In genomic region chr3:60797808-60798207, GRCm38 (mm10) we compare ENCODE assay signal across 14 mouse cellular contexts.
DNase-seq lines count a peak whose midpoint lies in the region; ATAC-seq lines count a peak whose summit lies in the region.
"Had no signal": no experiment of that assay in that cellular context is flagged by ENCODE, and none has a peak within 500 bp of the region (broad histone marks: within the 10 kb centered on the region; RNA-seq: fewer than 3 reads in every experiment).

No protein-coding gene starts in this region.

- H3K4me2 ChIP-seq in heart, embryonic 13.5 days = no peak overlapping the region
- H3K4me2 ChIP-seq in midbrain, embryonic 15.5 days = no peak overlapping the region
- H3K4me2 ChIP-seq: neural tube, embryonic 13.5 days had no signal

- H3K27me3 ChIP-seq in heart, embryonic 13.5 days (replicated peaks) = no peaks in the 10 kb centered on the region
- no peaks in the 10 kb centered on the region for H3K27me3 ChIP-seq in midbrain, embryonic 15.5 days (replicated peaks)
- H3K27me3 ChIP-seq: neural tube, embryonic 13.5 days had no signal

- peak; percentile 20; the same call in 1 of the 2 replicates for ATAC-seq in cerebellum, adult (ENCODE audit: insufficient number of reproducible peaks, low FRiP score, low TSS enrichment)
- ATAC-seq in heart, embryonic 13.5 days (ENCODE audit: extremely low read depth, insufficient number of reproducible peaks, low FRiP score, low TSS enrichment) = no peak
- no peak for ATAC-seq in midbrain, embryonic 15.5 days (replicated peaks)
- ATAC-seq: intestine, embryonic 16.5 days had no signal

- no peaks in the 10 kb centered on the region for H3K36me3 ChIP-seq in heart, embryonic 13.5 days
- H3K36me3 ChIP-seq in midbrain, embryonic 15.5 days (replicated peaks) = no peaks in the 10 kb centered on the region
- H3K36me3 ChIP-seq: G1E; midbrain, embryonic 10.5 days; neural tube, embryonic 13.5 days had no signal

- H3K9me3 ChIP-seq in heart, embryonic 13.5 days = no peaks in the 10 kb centered on the region
- no peaks in the 10 kb centered on the region for H3K9me3 ChIP-seq in midbrain, embryonic 15.5 days
- H3K9me3 ChIP-seq: midbrain, embryonic 10.5 days; neural tube, embryonic 13.5 days had no signal

- H3K9ac ChIP-seq in heart, embryonic 13.5 days = no peak overlapping the region
- H3K9ac ChIP-seq in midbrain, embryonic 15.5 days = no peak overlapping the region
- H3K9ac ChIP-seq: neural tube, embryonic 13.5 days had no signal

- H3K4me3 ChIP-seq in heart, embryonic 13.5 days = no peak overlapping the region
- H3K4me3 ChIP-seq in midbrain, embryonic 15.5 days = no peak overlapping the region
- H3K4me3 ChIP-seq: midbrain, embryonic 10.5 days; neural tube, embryonic 13.5 days had no signal

- H3K27ac ChIP-seq in heart, embryonic 13.5 days (replicated peaks) = peak overlapping the region; percentile 45
- H3K27ac ChIP-seq in midbrain, embryonic 15.5 days = no peak overlapping the region
- H3K27ac ChIP-seq: midbrain, embryonic 10.5 days; neural tube, embryonic 13.5 days had no signal

- DNase-seq in cerebellum, adult 18-20 months = no peak
- peak; percentile 6 to 28 for DNase-seq in left cerebral cortex, adult 18-20 months (ENCODE audit: low spot score in 2 of 2)
- DNase-seq in left cerebral cortex, postnatal 4 days = no peak
- DNase-seq in layer of hippocampus, postnatal 10 days (ENCODE audit: low spot score in 2 of 2) = peak; percentile 27 to 31
- DNase-seq in spleen, postnatal 10 days (ENCODE audit: low spot score in 2 of 2) = no peak
- DNase-seq: lung, adult 18-20 months; thymus, postnatal 36 days had no signal

- 71% methylated on average over 6 of the region's 6 CpGs for WGBS in heart, embryonic 13.5 days
- 70% methylated on average over 6 of the region's 6 CpGs for WGBS in midbrain, embryonic 15.5 days

- H3K4me1 ChIP-seq in heart, embryonic 13.5 days = 0 out of 2 replicates have a peak, but pooled peaks cover 4% of the 10 kb centered on the region
- no peaks in the 10 kb centered on the region for H3K4me1 ChIP-seq in midbrain, embryonic 15.5 days
- H3K4me1 ChIP-seq: midbrain, embryonic 10.5 days; neural tube, embryonic 13.5 days had no signal

- intact Hi-C loops in left cerebral cortex, postnatal 4 days (cut with DNase I) = no loop called here

Comparison
In these comparisons a context has a peak if more than half of its experiments do, and no peak if none do; other contexts are left out.
1. DNase-seq: peak in left cerebral cortex, adult 18-20 months (2 of 2) and layer of hippocampus, postnatal 10 days (2 of 2); none in cerebellum, adult 18-20 months (0 of 2), left cerebral cortex, postnatal 4 days (single experiment) and spleen, postnatal 10 days (0 of 2).